Mouse (Mus musculus) cerebellum, adult (tissue): Measurements from ENCODE around the gene Zfp146.
"Not testable (repeated sequence)": the region's sequence is repeated elsewhere in the genome, so short reads cannot be mapped to it uniquely, and the experiment has no call there.

Experiments
- ATAC-seq: cut with Nextera tagmentation; 2 replicates; pipeline ENCODE4 v1.9.2; 2017; ENCODE audit warnings: mild to moderate bottlenecking, moderate library complexity, mixed read lengths; ENCODE audit not compliant: insufficient number of reproducible peaks, low FRiP score, low TSS enrichment

Gene Zfp146

DNA sequence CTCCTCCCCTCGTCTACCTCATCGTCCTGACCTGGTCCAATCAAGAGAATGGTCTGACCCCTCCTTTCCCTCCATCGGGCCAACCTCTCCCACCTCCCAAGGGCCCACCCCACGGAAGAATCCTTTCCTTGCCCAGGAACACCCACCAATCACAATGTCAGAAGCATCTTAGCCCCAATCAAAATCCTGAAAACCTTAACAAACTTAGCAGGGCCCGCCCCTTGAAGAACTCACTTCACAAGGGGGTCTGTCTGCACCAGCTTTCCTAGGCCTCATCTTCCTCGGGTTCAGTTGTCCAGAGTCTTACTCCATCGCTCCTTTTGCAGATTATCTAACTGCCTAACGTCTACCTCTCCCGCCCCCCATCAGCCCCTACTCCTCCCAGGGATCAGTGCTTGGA lies 23.5 kb upstream of the Zfp146 start:
- ATAC-seq = no peak

DNA sequence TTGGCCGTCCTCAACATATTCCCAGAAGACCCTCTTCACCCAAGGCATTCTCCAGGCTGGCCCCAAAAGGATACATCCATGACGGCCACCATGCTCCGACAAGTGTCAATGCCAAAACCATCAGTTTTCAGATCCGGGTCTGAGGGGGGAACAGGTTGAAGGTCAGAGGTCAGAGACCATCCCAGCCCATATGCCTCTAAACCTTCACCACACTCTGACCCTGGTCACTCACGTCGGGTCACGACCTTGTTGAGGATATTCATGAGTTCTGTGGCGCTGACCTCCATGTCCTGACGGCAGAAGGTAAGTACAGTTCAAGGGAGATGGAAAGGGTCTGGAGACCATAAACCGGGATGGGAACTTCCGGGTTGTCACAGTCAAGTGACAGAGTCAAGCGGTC lies 22.5 kb upstream of the Zfp146 start:
- ATAC-seq = no peak

DNA sequence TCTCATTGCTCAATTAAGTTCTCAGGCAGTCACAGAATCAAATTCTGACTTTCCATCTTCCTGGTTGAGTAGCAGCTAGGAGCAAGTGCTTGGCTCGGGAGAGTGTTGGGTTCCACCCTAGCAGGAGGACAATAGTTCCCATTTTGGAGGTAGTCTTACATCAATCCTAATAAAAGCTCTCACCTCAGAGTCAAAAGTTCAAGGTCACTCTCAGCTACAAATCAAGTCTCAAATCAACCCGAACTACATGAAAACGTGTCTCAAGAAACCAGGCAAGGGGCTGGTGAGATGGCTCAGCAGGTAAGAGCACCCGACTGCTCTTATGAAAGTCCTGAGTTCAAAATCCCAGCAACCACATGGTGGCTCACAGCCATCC lies 19.6 kb upstream of the Zfp146 start:
- ATAC-seq = no peak

DNA sequence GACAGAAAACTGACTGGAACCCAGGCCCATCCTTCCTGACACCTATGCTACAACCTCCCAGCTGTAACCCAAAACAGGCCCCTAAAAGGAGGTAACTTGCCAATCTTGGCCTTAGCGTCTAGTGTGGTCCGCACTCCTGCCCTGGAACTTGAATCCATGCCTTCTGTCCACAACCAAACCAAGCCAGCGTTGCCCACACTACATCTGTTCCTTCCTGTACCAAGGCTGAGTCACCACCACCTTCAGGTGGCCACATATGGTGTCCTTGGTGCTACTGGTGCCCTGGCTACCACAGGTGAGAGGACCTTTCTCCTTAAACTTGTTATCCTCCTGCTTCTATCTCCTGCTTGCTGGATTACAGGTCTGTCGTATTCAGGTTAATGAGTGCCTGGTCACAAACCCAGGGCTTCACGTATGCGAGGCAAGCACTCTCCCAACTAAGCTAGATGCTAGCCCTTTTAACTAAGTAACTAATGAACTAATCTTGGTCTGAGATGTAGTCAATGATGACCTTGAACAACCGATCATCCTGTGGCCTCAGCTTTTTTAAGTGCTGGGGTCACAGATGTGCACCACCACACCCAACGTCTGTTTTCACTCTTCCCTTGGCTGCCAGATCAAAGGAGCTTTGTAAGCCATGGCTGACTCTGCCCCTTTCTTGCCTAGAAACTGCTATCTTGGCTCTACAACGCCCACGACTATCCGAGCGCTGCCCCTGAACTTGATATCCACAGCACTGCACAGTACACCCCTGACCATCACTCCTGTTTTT lies 19.0 kb upstream of the Zfp146 start:
- no peak for ATAC-seq

DNA sequence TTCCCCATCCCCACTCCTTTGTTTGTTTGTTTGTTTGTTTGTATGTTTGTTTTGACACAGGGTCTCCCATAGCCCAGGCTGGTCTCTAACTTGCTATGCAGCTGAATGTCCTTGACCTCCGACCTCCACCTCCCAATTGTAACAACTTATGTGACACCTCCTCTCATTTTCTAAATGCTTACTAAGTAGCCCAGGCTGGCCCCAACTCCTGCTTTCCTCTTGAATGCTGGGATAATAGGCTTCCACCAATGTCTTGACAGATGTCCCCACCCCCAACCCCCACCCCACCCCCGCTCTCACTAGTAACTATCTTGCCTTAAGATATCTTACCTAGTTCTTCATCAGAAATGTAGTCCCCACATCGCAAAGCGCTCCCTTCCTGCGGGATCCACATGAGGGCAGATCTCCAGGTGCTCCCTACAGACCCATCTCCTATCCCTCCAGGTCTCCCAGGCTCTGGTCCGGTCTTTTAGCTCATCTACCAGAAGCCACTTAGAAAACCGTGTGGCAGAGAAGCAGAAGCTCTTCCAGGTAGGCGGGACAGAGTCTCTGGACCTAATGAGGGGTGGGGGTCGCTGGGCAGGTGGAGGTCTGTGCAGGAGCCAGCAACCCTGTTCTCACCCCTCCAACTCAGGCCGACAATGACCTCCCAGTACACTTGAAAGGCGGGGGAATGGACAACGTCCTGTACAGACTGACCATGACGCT lies 15.2 kb upstream of the Zfp146 start:
- ATAC-seq = no peak

DNA sequence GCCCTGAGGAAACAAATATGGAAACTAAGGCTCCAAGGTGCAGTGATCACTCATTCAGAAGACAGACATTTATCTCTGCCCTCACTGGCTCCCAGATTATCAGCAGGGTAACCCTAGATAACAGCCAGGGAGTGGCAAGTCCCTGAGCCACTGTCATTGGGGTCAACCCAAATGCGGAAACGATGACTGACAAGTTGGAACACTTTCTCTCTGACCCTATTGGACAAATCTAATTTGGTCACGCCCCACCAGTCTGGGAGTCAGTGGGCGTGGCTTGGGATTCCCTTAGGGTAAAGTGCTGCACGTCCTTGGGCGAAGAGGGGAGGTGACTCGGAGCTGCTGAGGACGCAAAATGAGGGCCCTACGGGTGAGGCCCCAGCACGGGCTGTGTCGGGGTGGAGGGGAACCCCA lies 14.3 kb upstream of the Zfp146 start, which contains the start of gene Cox7a1:
TSS of gene Cox7a1 (plus strand) at position 266 of the 411 bp plus-strand sequence.
- peak; percentile 47; the same call in 1 of the 2 replicates for ATAC-seq

DNA sequence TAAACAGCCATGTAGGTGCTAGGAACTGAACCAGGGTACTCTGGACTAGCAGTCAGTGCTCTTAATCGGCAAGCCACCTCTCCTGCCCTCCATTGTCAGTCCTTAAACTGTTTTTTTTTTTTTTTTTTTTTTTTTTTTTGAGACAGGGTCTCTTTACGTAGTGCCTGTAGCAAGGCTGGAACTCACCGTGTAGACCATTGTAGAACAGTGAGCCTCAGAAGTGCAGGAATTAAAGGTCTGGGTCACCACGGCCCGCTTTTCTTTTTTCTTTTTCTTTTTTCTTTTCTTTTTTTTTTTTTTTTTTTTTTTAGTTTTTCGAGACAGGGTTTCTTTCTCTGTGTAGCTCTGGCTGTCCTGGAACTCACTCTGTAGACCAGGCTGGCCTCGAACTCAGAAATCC lies 13.6 kb upstream of the Zfp146 start:
- not testable (repeated sequence) for ATAC-seq

DNA sequence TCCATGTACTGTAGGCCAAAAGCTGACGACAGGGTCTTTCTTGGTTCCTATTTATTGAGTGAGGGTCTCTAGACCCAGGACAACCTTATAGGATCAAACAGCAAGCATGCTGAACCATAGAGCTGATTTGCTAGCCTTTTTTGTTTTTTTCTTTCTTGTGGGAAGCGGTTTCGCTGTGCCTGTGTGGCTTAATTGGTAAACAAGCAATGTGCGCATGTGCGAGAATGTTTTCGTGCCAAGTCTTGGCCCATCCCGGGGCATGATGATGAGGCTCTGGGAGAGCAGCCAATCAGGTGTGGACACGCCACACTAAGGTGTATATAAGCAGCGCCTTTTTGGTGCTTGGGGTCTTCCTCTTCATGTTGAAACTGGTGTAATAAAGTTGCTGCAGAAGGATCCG lies 12.4 kb upstream of the Zfp146 start:
- ATAC-seq = not testable (repeated sequence)

DNA sequence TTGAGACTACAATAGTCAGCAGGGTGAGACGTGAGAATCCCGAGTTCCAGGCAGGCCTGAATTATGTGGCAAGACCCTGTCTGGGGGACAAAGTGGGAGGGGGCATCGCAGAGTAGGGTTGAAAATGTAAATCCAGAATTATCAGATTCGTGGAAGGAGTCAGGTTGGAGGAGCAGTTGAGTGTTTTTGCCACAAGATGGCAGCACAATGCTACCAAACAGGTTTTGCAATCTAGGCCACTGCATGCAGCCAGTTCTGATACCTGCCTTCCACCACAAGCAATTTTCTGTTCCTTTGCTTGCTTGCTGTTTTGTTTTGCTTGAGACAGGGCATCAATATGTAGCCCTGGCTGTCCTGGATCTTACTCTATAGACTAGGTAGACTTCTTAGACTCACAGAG lies 11.8 kb upstream of the Zfp146 start:
- ATAC-seq = peak; percentile 65; the same call in 1 of the 2 replicates

DNA sequence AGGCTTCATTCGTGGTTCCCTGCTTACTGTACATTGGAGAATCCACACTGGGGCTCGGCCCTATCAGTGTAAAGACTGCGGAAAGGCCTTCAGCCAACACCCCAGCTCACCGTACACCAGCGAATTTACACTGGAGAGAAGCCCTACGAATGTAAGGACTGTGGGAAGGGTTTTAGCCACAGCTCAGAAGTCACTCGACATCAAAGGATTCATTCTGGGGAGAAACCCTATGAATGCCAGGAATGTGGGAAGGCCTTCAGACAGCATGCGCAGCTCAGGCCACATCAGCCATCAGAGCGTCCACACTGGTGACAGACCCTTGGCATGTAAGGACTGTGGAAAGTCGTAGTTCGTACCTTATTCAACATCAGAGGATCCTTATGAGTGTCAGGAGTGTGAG lies 8.7 kb upstream of the Zfp146 start:
- no peak for ATAC-seq

DNA sequence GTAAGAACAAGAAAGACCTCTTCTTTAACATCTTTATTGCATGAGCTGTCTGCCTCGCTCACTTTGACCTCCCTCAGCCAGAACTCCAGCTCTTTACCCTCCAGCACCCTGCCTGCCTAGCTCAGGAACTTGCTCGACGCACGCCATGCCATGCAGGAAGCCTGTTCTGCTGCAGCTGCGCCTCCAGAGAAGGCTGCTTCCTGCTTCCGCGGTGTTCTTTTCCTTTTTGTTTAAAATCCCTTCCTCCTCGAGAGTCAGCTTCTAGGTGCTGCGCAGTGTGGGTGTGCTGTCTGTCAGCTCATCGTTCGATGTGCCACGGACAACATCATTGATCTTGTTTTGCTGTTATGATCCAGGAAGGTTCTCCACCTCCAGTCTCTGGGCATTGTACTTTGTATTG lies 6.9 kb upstream of the Zfp146 start:
- no peak for ATAC-seq

DNA sequence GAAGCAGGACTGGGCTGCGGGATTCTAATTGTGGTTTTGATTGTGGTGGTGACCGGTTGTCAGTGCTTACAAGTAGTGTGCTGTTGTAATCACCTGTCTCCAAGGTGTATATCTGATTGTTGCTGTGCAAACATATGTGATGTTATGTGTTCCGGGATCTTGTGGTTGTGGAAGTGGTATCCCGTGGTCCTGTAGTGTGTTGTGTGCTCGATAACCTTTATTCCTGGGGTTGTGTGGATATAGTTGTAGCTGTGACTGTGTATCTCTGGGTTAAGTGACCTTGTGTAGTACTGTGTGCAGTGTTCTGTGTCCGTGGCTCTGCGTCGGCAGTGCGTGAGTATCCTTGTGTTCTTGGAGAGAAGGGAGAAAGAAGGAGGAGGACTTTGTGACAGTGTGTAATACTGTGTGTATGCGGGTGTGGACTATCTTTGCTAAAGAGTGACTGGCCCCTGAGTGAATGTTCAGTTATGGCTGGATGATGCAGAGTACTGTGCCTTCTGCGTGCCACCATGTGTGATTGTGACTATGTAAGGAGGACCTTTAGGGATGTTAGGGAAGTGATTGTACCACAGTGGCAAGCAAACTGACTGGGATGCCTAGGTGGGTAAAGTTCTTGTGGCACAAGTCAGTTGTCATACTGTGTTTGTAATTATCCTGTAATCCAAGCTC lies 867 bp upstream of the Zfp146 start:
- no peak for ATAC-seq

DNA sequence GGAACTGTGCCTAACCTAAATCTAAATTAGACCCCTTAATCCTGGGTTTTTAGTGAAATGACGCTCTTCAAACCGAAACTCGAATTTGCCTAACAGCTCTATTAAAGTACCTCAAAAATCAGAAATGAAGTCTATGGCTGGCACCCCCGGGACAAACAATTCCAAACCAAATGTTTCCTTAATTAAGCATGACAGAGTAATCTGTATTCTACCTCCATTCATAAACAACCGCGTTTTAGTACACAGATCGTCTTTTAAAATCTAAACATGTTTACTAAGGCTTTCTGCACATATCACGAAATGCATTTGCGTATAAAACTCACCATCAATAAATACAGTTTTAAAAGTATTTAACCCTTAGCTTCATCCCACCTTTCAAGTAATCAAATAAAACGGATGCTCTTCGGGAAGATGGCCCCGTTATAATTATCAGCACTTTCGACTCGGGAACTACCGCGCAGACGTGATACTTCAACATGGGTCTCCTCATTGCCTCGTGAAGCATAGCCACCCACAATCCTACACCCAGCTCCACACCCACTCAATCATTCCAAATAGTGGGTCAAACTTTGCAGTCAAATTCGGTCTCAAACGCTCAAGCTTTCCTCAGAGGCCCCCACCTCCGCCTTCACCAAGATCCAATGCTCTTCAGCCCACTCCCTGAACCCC lies 502 bp downstream of the Zfp146 start:
- ATAC-seq = no peak

DNA sequence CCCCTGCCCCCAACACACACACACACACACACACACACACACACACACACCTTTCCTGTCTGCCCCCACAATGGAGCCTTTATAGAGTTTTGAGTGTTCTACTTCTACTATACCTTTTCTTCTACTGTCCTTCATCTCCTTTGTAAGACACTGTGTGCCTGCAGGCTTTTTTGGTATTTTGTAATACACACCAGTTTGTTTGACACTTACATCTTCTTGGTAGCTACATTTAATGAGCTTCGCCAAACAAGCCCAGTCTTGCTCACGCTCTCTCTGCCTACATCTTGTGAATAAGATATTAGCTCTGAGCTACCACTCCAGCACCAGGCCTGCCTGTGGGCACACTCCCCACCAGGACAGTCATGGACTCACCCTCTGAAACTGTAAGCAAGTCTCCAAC lies 4.8 kb downstream of the Zfp146 start:
- no peak for ATAC-seq

DNA sequence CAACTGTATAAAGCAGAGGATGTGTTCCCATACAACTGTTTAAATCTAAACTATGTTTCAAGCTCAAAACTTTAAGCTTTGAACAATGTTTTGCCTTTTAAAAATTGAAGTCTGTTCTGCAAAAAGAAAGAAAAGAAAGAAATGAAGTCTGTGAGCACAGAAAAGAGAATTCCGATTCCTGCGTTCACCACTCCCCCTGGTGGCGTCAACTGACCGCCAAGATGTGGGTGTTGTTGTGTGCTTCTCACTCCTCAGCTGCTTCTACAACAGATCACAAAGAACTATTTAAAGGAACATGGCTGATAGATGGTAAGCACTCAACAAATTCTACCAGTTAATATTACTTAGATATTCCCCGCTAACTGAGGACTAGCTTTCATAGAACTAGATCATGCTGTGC lies 6.4 kb downstream of the Zfp146 start:
- no peak for ATAC-seq

DNA sequence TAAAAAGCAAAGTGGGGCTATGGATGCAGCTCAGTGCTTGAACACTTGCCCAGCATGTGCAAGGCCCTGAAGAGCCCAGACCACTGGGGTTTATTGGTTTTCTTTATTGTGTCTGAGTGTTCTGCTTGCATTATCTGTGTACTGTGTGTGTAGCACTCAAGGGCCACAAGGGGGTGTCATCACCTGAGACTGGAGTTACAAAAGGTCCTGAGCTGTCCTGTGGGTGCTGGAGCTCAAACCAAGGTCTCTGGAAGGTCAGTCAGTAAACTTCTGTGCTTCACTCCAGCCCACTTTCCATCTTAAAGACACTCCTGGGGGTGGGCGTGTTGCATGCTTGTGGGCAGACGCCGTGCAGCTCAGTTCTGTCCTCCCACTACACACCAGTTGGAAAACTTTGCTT lies 14.0 kb downstream of the Zfp146 start:
- no peak for ATAC-seq

DNA sequence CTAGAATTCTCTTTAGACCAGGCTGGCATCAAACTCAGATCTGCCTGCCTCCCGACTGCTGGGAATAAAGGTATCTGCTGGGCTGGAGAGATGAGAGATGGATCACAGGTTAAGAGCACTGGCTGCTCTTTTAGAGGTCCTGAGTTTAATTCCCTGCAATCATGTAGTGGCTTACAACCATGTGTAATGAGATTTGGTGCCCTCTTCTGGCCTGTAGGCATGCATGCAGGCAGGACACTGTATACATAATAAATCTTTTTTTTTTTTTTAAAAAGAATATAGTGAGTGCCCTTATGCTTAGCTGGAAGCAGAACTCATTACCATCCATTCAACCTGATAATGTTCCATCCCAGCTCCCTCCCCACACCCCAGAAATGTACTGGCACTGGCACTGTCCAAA lies 15.5 kb downstream of the Zfp146 start:
- ATAC-seq = no peak

DNA sequence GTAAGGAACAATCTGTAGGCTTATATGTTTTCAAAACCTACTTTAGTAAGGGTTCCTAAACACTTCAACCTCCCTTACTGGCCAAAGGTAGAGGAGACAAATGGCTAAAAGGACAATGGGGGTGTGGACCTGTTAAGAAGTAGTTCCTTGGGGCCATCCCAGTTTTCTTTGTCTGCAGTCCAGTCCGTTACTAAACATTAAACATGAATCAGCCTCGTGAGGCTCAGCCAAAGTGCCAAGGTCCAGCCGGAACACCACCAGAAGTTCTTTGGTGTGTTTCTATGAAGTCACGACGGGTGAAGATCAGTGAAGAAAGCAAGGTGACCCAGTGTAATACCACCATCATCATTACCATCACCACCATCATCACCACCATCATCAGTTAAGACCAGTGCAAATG lies 22.5 kb downstream of the Zfp146 start:
- ATAC-seq = no peak

DNA sequence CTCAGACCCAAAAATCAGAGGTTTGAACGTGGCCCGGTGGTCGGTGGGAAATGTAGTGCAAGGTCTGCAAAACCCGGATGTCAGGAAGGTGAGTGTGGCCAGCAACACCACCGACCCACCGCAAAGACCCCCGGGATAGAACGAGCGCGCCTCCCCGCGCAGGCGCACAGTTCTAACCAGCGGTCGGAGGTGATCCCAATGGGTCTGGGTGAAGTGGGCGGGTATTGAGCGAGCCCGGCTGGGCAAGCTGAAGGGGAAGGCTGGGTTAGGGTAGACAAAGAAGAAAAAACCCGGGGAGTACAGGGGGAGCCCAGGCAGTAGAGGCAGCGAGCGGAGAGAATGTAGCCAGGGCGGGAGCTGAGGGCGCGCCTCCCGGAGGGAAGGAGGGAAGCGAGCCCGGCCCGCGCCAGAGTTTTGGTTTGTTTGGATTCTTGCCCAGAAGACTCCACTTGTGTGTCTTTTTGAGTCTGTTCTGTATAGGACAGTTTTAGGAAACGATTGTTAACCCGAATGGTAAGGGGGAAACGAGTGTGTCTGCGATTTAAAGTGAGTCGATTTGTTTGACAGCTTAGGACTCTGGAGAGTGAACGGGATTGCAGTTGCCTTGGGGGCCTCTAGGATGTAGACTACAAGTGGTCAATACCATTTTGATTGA lies 25.9 kb downstream of the Zfp146 start:
- ATAC-seq = no peak

DNA sequence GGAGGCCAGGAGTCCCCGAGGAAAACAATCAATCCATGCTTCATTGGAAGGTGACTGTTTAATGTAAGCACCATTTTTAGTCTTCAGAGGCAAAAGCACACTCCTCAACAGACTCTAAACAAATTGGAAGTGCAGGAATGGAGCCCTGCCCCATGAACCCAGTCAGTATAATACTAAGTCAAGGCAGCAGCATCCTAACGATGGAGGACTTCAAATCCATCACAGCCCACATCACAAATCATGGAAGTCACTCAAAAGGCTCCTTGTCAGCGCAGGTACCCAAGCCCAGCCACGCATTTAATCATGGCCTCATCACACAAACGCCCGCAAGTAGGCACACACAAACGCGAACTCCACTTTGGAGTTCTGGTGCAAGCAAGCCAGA lies 26.4 kb downstream of the Zfp146 start:
- ATAC-seq = no peak
